Mouse (Mus musculus) E14TG2a.4 (cell line): ENCODE measurements around the gene S1pr5.

ENCODE experiments used
- CTCF ChIP-seq: conservative IDR thresholded peaks from 2 replicates; pipeline ENCODE4 v1.5.1; 2014; ENCODE audit warnings: low read length
- NANOG ChIP-seq: IDR thresholded peaks from 2 replicates; pipeline ENCODE4 v1.6.1; 2014; ENCODE audit warnings: borderline replicate concordance, low read length, mixed read lengths
- POU5F1 ChIP-seq: IDR thresholded peaks from 2 replicates; pipeline ENCODE4 v1.6.1; 2014; ENCODE audit warnings: low read length, borderline replicate concordance

GRCm38 (mm10) chr9:21194787-21195493 is 53.3 kb downstream of the S1pr5 start:
- TF ChIP-seq CTCF (no peak), NANOG (no peak), POU5F1 (no peak)
